Mouse (Mus musculus) gastrocnemius, postnatal 14 days (tissue): ENCODE measurements at regions not wholly inside any gene's neighbourhood (a gene's known extent, or its start where the extent isn't known, plus 50 kb on each side); places are given as distances from the start of the nearest gene placed in this dataset.
"Not testable (repeated sequence)": the region's sequence is repeated elsewhere in the genome, so short reads cannot be mapped to it uniquely, and the experiment has no call there.

ENCODE experiments used
- DNase-seq: peaks from one replicate; pipeline ENCODE4 v3.0.0; 2021; ENCODE audit warnings: mixed read lengths
- intact Hi-C: fragments of 180-260 bp; cut with DNase I; formaldehyde crosslinking; loops from one replicate; pipeline ENCODE4 v1.15.1; 2025; ENCODE audit warnings: low total_unique reads

- intact Hi-C loops = not testable (repeated sequence)
Observed at GRCm38 (mm10) chr15:53984006-53984405, 99.3 kb downstream of the Gm7489 start.

DNA sequence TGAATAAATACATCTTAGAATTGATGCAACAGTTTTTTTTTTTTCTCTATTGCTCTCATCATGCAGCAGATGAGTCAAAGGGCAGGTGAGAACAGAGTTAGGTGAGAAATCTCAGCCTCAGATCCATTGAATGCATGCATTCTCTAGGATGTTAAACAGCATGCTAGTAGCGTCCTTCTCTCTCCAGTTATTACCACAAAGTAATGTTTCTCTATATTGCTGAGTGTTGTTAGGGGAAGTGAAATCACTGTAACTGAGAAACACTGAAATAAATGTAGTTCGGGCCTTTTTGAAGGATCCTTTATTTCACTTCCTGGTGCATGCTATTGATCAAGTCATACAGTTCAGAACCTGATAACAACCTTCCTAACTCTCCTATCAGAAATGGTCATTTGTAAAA, 105.2 kb downstream of the Gm7489 start:
- no peak for DNase-seq
- intact Hi-C loops = no loop called here

More at GRCm38 (mm10) chr15:53984006-53984405, 99.3 kb downstream of the Gm7489 start:
- not testable (repeated sequence) for DNase-seq

DNA sequence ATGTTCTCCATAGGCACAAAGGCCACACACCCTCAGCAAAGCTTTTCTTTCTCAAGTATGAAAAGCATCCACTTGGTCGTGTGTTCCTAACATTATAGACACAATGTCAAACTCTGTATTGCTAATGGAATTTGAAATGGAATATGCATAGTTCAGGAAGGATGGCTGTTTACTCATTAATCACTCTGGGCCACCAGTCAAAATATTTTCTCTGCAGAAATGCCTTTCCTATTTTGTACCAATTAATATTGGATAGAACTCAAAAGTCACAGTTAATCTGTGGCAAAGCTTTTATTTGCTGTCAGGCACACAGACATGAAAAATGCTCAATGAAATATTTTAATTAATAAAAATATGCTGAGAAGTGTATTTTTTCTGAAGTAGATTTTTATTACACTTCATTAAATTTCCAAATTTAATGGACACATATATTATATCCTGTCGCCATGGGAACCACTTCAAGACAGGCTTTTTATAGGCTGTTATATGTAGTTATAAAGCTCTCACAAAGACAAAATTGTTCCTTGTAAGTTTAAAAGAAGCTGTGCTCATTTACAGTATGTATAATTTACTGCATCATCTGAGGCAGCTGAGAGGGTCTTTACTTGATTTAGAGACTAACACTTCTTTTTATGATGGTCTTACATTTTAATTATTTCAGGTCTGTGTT, 110.6 kb downstream of the Gm7489 start:
- intact Hi-C loops = no loop called here
- DNase-seq = no peak

DNA sequence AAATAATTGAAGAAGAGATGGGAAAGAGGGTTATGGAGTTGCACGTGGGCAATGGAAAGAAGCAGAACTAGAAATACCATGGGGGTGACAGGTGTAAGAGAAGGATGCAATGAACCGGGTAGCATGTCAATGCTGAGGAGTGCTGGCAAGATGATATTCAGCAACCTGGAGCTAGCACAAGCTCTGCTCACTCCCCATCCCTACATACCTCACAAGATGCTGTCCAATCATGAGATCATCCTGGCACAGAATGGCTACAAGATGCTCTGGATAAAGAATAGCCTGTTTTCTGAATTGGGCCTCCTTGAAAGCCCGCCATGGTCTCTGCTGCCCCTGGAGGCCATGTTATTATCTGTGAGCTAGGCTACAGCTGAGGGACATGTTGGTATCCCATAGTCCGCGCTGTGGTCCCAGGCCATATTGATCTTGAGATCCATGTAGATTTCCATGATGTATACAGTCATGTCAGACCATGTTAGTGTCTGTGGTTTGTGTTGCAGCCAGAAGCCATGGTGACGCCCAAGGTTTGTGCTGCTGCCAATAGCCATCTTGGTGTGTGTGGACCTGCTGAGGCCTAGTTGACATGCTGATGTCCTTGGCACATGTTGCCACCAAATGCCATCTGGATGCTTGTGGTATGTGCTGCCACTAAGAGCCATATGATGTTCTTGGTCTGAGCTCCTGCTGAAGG, 114.0 kb downstream of the Gm7489 start:
- no peak for DNase-seq
- intact Hi-C loops = no loop called here

- DNase-seq = peak; percentile 2
- intact Hi-C loops = no loop called here
Observed at GRCm38 (mm10) chr15:54033756-54034155, 149.1 kb downstream of the Gm7489 start.

DNA sequence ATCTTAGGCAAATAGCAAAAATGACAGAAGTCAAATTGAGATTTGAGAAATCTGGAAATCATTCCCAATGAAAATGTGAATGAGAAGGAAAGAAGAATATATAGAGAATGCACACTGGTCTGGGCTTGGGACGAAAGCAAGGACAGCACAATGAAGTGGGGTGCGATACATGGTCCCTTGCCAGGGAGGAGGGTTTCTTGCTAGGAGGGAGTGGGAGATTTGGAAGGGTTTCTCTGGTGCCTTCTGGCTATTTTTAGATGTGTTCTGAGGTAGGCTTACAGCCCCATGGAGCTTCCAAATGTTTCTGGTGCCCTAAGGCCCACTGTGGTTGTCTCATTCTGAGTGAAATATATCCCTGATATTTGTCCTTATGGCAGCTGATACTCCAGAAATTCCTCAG, 166.0 kb downstream of the Gm7489 start:
- DNase-seq = no peak
- intact Hi-C loops = no loop called here

DNA sequence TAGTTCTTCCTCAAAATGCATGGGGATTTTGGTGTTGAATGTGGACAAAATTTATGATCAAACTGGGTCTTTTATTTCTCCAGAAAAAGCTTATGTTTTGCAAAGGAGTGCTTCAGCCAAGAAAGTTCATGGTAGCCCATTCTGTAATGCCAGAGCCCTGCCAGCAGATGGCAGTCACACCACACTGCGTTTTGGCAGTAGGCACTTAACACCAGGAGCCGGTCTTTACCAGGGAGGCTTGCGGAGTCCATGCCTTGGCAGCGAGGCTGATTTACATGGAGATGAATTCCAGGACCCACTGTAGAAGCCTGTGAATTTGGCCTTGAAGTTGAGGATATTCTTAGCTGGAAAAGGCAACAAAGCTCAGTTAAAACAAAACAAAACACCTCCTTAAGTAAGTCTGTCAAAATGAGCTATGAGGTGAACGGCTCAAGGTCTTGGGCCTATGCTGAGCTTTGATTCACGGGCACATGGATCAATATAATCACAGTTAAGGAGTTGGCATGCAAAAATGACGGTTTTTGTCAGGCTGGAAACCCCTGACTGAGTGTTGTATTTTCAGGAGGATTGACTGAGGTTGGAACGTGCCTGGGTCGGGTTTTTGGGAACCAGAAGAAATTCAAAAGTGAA, 185.4 kb downstream of the Gm7489 start:
- intact Hi-C loops = loop anchor here (2.0 kb wide), 1 partner anchor 345 kb away; no protein-coding TSS in a partner anchor
- peak; percentile 65 for DNase-seq

GRCm38 (mm10) chr15:54071732-54072131, 187.0 kb downstream of the Gm7489 start:
- intact Hi-C loops = loop anchor here (2.0 kb wide), 1 partner anchor 343 kb away; no protein-coding TSS in a partner anchor
- DNase-seq = no peak

DNA sequence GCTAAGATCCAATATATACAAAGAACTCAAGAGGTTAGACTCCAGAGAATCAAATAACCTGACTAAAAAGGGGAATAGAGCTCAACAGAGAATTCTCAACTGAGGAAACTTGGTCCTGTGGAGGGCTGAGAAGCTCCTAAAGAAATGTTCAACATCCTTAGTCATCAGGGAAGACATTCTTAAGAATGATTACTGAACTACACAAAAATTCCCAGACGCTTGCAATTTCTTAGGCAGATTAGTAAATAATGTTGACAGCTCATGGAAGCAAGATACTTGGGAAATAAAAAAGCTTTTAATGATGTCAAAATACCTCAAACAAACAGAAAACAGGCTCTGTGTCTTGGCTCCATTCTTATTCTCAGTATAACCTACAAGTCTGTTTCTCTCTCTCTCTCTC, 206.6 kb downstream of the Gm7489 start:
- no peak for DNase-seq
- intact Hi-C loops = no loop called here

DNA sequence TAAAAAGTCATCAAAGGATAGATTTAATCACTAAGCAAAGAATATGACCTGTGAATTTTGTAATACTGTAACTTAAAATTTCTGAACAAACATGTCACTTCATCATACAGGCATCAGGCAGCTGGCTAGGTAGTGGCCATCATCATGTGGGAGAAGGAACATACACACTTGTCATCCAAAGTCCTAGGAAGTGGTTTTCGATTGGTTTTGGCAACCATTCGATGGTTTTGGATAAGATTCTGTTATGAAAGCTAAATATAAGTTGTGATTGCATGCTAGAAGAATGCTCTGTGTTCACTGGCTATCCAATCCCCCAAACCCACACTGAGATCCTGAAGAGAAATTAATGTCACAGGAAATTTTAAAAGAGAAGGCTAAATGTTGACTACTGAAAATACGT, 207.7 kb downstream of the Gm7489 start:
- DNase-seq = no peak
- intact Hi-C loops = no loop called here

DNA sequence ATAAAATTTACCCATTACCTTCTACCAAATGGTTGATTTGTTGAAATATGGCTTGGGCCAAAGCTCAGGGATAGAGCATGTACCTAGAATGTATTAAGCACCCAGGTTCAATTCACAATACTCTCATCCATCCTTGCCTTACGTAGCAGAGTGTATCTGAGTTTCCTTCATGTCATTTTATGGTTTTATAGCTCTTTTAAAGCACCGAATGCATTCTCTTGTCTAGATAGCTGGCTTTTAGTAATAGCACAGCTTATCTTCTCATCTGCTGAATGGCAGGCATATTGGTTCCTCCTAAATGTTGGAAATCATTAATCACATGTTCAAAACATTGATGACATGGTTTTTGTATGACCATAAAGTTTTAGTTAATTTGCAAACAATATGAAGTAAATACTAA, 212.8 kb downstream of the Gm7489 start:
- DNase-seq = no peak
- intact Hi-C loops = no loop called here

- intact Hi-C loops = no loop called here
- DNase-seq = no peak
Observed at GRCm38 (mm10) chr15:54112406-54112805, 227.7 kb downstream of the Gm7489 start.

GRCm38 (mm10) chr15:54114096-54114512, 229.4 kb downstream of the Gm7489 start:
- no peak for DNase-seq
- intact Hi-C loops = no loop called here

DNA sequence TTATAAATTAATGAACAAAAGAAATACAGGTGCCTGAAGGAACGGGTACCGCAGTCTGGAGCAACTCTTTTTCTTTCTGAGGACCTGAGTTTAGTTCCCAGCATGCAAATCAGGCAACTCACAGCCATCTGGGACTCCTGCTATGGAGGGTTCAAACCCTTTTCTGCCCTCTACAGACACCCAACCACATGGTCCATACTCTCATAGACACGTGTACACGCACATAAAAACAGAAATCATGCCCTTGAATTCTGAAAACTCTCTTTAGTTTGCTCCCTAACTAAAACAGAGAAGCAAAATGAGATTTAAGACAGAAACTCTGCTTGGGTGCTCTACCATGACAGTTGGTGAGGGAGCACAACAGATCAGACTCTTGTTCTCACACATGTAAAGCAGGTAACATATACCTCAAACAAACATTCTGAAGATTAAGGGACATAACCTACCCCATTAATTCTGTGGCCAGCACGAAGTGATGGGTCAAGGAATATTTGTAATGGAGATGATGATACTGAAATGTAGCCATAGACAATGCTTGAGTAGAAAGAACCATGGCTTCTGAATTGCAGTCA, 233.3 kb downstream of the Gm7489 start:
- intact Hi-C loops = no loop called here
- no peak for DNase-seq

GRCm38 (mm10) chr15:54120456-54120855, 235.8 kb downstream of the Gm7489 start:
- DNase-seq = no peak
- intact Hi-C loops = no loop called here

GRCm38 (mm10) chr15:54164350-54164749, 279.6 kb downstream of the Gm7489 start:
- intact Hi-C loops = no loop called here
- no peak for DNase-seq

DNA sequence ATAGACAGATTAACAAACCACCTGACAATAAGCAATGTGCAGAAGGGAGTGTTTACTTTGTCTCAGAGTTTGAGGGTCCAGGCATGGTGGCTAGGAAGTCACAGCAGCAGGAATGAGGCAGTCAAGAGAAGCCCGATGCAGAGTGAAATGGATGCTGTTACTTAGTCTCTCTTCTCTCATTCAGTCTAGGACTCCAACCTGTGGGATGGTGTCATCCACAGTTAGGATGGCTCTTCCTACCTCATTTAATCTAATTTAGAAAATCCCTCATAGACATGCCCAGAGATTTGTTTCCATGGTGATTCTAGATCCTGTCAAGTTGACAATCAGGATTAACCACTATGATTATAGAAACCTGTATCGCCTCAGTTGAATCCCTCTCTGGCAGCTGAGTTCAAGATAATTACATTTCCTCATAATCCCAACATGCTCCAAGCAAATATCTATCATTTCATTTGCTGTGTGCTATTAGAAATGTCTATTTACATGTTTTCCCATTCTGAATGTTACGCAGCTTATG, 283.2 kb downstream of the Gm7489 start:
- intact Hi-C loops = no loop called here
- no peak for DNase-seq

GRCm38 (mm10) chr15:54177221-54177620, 292.5 kb downstream of the Gm7489 start:
- intact Hi-C loops = no loop called here
- DNase-seq = no peak

DNA sequence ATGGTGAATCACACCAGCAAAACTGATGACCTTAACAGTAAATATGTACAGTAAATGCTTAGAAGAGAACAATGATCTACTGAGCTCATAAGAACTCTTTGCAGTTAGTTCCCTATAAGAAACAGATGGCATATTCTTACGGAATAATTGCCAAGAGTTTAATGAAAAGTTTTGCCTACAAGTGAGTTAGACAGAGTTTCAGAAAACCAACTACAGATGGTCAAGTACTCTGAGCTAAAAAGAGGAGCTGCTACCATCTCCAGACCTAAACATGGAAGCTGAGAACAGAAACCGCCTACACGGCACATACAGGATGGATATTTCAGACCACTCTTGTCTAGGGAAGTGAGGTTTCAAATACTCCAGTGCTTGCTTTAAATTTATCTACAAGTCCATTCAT, 293.1 kb downstream of the Gm7489 start:
- intact Hi-C loops = no loop called here

More for the DNA sequence above, 293.1 kb downstream of the Gm7489 start:
- DNase-seq = no peak
